Mouse (Mus musculus) MEL (cell line): ENCODE measurements at regions not wholly inside any gene's neighbourhood (a gene's known extent, or its start where the extent isn't known, plus 50 kb on each side); places are given as distances from the start of the nearest gene placed in this dataset.

ENCODE experiments used
- DNase-seq: peaks from one replicate; pipeline ENCODE4 v3.0.0; 2011; ENCODE audit warnings: low read depth, low spot score
- H3K27ac ChIP-seq: 2 replicates; pipeline ENCODE4 v1.5.1; 2012; ENCODE audit warnings: low read depth, mild to moderate bottlenecking, control low read depth, low read length, moderate library complexity; ENCODE audit not compliant: control insufficient read depth
- H3K27me3 ChIP-seq, 2 experiments: fragments of 150-350 bp in 1 of 2; sonication (generic) in 1 of 2; 2 replicates each; pipeline ENCODE4 v1.6.1; 2012; ENCODE audit warnings: low read length in 2 of 2, mild to moderate bottlenecking in 2 of 2, improper control_type of control experiment in 1 of 2, moderate library complexity in 1 of 2; ENCODE audit not compliant: insufficient read depth in 2 of 2, control insufficient read depth in 1 of 2
- H3K36me3 ChIP-seq, 2 experiments: 2 replicates each; pipeline ENCODE4 v1.6.1; 2012 to 2014; ENCODE audit warnings: low read length in 2 of 2, improper control_type of control experiment in 1 of 2, inconsistent platforms in 1 of 2, mild to moderate bottlenecking in 1 of 2; ENCODE audit not compliant: insufficient read depth in 2 of 2, control insufficient read depth in 1 of 2
- H3K4me1 ChIP-seq, 2 experiments: fragments of 150-350 bp in 1 of 2; sonication (generic) in 1 of 2; 2 replicates each; pipeline ENCODE4 v1.6.1; 2012; ENCODE audit warnings: low read length in 2 of 2, improper control_type of control experiment in 1 of 2, mild to moderate bottlenecking in 1 of 2; ENCODE audit not compliant: insufficient read depth in 2 of 2, control insufficient read depth in 1 of 2
- H3K4me3 ChIP-seq, 2 experiments: fragments of 150-350 bp in 1 of 2; sonication (generic) in 1 of 2; 2 replicates each; pipeline ENCODE4 v1.5.1; 2012; ENCODE audit warnings: low read depth in 2 of 2, low read length in 2 of 2, mild to moderate bottlenecking in 2 of 2, moderate library complexity in 2 of 2, control low read depth in 1 of 2, improper control_type of control experiment in 1 of 2; ENCODE audit not compliant: control insufficient read depth in 1 of 2, insufficient read depth in 1 of 2
- H3K79me2 ChIP-seq: 2 replicates; pipeline ENCODE4 v1.6.1; 2012; ENCODE audit warnings: mild to moderate bottlenecking, low read length, moderate library complexity; ENCODE audit not compliant: control insufficient read depth, poor library complexity, insufficient read depth
- H3K9ac ChIP-seq: 2 replicates; pipeline ENCODE4 v1.6.1; 2012; ENCODE audit warnings: low read depth, mild to moderate bottlenecking, control low read depth, low read length, moderate library complexity; ENCODE audit not compliant: control insufficient read depth, poor library complexity, severe bottlenecking
- H3K9me3 ChIP-seq: fragments of 150-350 bp; sonication (generic); replicated peaks from 2 replicates; pipeline ENCODE4 v1.6.1; 2012; ENCODE audit warnings: mild to moderate bottlenecking, low read length, improper control_type of control experiment, moderate library complexity; ENCODE audit not compliant: insufficient read depth
- CHD1 ChIP-seq: IDR thresholded peaks from 2 replicates; pipeline ENCODE4 v1.6.1; 2012; ENCODE audit warnings: low read depth, mild to moderate bottlenecking, inconsistent platforms, low read length, improper control_type of control experiment
- CHD2 ChIP-seq: IDR thresholded peaks from 2 replicates; pipeline ENCODE4 v1.6.1; 2011; ENCODE audit warnings: low read length, improper control_type of control experiment
- E2F4 ChIP-seq: IDR thresholded peaks from 2 replicates; pipeline ENCODE4 v1.6.1; 2011; ENCODE audit warnings: low read depth, low read length, improper control_type of control experiment, borderline replicate concordance
- ELF1 ChIP-seq: IDR thresholded peaks from 2 replicates; pipeline ENCODE4 v1.6.1; 2014; ENCODE audit warnings: low read depth, mild to moderate bottlenecking, inconsistent platforms, low read length, improper control_type of control experiment, moderate library complexity
- ETS1 ChIP-seq: IDR thresholded peaks from 2 replicates; pipeline ENCODE4 v1.6.1; 2012; ENCODE audit warnings: low read depth, mild to moderate bottlenecking, inconsistent platforms, low read length, improper control_type of control experiment, moderate library complexity
- GATA1 ChIP-seq: IDR thresholded peaks from 2 replicates; pipeline ENCODE4 v1.6.1; 2011; ENCODE audit warnings: low read depth, low read length, improper control_type of control experiment
- HCFC1 ChIP-seq: IDR thresholded peaks from 2 replicates; pipeline ENCODE4 v1.6.1; 2012; ENCODE audit warnings: low read depth, mild to moderate bottlenecking, inconsistent platforms, low read length, improper control_type of control experiment, moderate library complexity
- JUND ChIP-seq: IDR thresholded peaks from 2 replicates; pipeline ENCODE4 v1.6.1; 2011; ENCODE audit warnings: low read depth, mild to moderate bottlenecking, improper control_type of control experiment, low read length
- MAX ChIP-seq: IDR thresholded peaks from 2 replicates; pipeline ENCODE4 v1.6.1; 2011; ENCODE audit warnings: low read length, improper control_type of control experiment
- MYC ChIP-seq: IDR thresholded peaks from 2 replicates; pipeline ENCODE4 v1.6.1; 2011; ENCODE audit warnings: low read depth, mild to moderate bottlenecking, low read length, improper control_type of control experiment, moderate library complexity
- POLR2A ChIP-seq, 2 experiments: IDR thresholded peaks; 2 replicates each; pipeline ENCODE4 v1.6.1; 2011 to 2012; ENCODE audit warnings: low read length in 2 of 2, mild to moderate bottlenecking in 2 of 2, control low read depth in 1 of 2, improper control_type of control experiment in 1 of 2, low read depth in 1 of 2, moderate library complexity in 1 of 2; ENCODE audit not compliant: control insufficient read depth in 1 of 2, insufficient read depth in 1 of 2, poor library complexity in 1 of 2
- POLR2AphosphoS2 ChIP-seq: IDR thresholded peaks from 2 replicates; pipeline ENCODE4 v1.6.1; 2011; ENCODE audit warnings: low read length, improper control_type of control experiment
- RAD21 ChIP-seq: IDR thresholded peaks from 2 replicates; pipeline ENCODE4 v1.6.1; 2011; ENCODE audit warnings: mild to moderate bottlenecking, low read depth, low read length, improper control_type of control experiment
- RCOR1 ChIP-seq: IDR thresholded peaks from 2 replicates; pipeline ENCODE4 v1.6.1; 2012; ENCODE audit warnings: low read depth, mild to moderate bottlenecking, inconsistent platforms, low read length, improper control_type of control experiment
- SIN3A ChIP-seq: IDR thresholded peaks from 2 replicates; pipeline ENCODE4 v1.6.1; 2012; ENCODE audit warnings: low read length, improper control_type of control experiment, inconsistent platforms
- TBP ChIP-seq: IDR thresholded peaks from 2 replicates; pipeline ENCODE4 v1.8.0; 2011; ENCODE audit warnings: low read depth, low read length, improper control_type of control experiment
- TCF12 ChIP-seq: IDR thresholded peaks from 2 replicates; pipeline ENCODE4 v1.6.1; 2014; ENCODE audit warnings: low read depth, mild to moderate bottlenecking, inconsistent platforms, low read length, improper control_type of control experiment, moderate library complexity
- UBTF ChIP-seq: IDR thresholded peaks from 2 replicates; pipeline ENCODE4 v1.6.1; 2012; ENCODE audit warnings: low read depth, mild to moderate bottlenecking, inconsistent platforms, low read length, improper control_type of control experiment, moderate library complexity, borderline replicate concordance; ENCODE audit not compliant: insufficient read depth
- USF1 ChIP-seq: IDR thresholded peaks from 2 replicates; pipeline ENCODE4 v1.6.1; 2014; ENCODE audit warnings: low read depth, mild to moderate bottlenecking, inconsistent platforms, low read length, improper control_type of control experiment, moderate library complexity
- USF2 ChIP-seq, 2 experiments: IDR thresholded peaks; 2 replicates each; pipeline ENCODE4 v1.6.1; 2011 to 2012; ENCODE audit warnings: improper control_type of control experiment in 2 of 2, low read length in 2 of 2, borderline replicate concordance in 1 of 2, inconsistent platforms in 1 of 2, low read depth in 1 of 2, mild to moderate bottlenecking in 1 of 2; ENCODE audit not compliant: insufficient read depth in 1 of 2
- ZC3H11A ChIP-seq: IDR thresholded peaks from 2 replicates; pipeline ENCODE4 v1.6.1; 2012; ENCODE audit warnings: low read depth, mild to moderate bottlenecking, inconsistent platforms, low read length, improper control_type of control experiment
- ZNF384 ChIP-seq: IDR thresholded peaks from 2 replicates; pipeline ENCODE4 v1.6.1; 2012; ENCODE audit warnings: low read depth, mild to moderate bottlenecking, inconsistent platforms, low read length, improper control_type of control experiment

DNA sequence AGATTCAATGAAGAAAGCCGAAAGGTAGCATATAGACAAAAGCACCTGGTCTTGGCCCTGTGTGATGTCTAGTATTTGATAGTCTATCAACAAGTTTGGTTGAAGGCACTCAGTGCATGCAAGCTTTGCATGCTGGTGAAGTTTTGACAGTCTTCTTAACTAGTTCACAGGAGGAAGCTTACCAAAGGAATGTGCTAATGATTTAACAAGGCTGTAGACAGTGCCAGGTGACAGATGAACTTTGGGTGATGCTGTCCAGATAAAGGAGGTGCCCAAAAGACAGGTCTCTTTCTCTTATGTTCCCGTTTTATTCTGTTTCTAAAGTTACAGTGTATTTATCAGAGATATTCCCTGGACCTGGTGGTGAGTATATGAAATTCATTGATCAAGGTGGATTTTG lies 303.3 kb upstream of the Fam241a start:
- Histone ChIP-seq H3K36me3 (no peaks in the 10 kb centered on the region), H3K79me2 (no peaks in the 10 kb centered on the region), H3K4me3 (no peak overlapping the region), H3K27ac (no peak overlapping the region), H3K27me3 (no peaks in the 10 kb centered on the region; a peak in 1 of 4 replicates), H3K9me3 (no peaks in the 10 kb centered on the region), H3K4me1 (no peaks in the 10 kb centered on the region), H3K9ac (no peak overlapping the region)
- DNase-seq: no peak
- no peak for TF ChIP-seq UBTF
- TF ChIP-seq USF1: no peak
- no peak for TF ChIP-seq RAD21
- no peak for TF ChIP-seq POLR2A (IDR thresholded peaks at IDR 0.05; ENCODE audit: control insufficient read depth in 1 of 2, insufficient read depth in 1 of 2, low read depth in 1 of 2, low read length in 2 of 2, poor library complexity in 1 of 2)
- TF ChIP-seq HCFC1: no peak
- no peak for TF ChIP-seq SIN3A
- no peak for TF ChIP-seq TBP
- TF ChIP-seq MAX: no peak
- no peak for TF ChIP-seq RCOR1

- Histone ChIP-seq H3K4me3 (no peak overlapping the region), H3K27me3 (no peaks in the 10 kb centered on the region), H3K79me2 (no peaks in the 10 kb centered on the region), H3K4me1 (no peaks in the 10 kb centered on the region), H3K36me3 (no peaks in the 10 kb centered on the region), H3K27ac (no peak overlapping the region), H3K9me3 (no peaks in the 10 kb centered on the region), H3K9ac (no peak overlapping the region)
- TF ChIP-seq ELF1: no peak
- TF ChIP-seq TBP: no peak
- no peak for TF ChIP-seq CHD2
- TF ChIP-seq ZC3H11A: no peak
- no peak for TF ChIP-seq TCF12
- TF ChIP-seq USF2 (IDR thresholded peaks at IDR 0.05; ENCODE audit: borderline replicate concordance in 1 of 2, insufficient read depth in 1 of 2, low read depth in 1 of 2, low read length in 2 of 2): no peak
- no peak for TF ChIP-seq MYC
- no peak for TF ChIP-seq POLR2AphosphoS2
- no peak for TF ChIP-seq GATA1
- TF ChIP-seq E2F4: no peak
- no peak for TF ChIP-seq ZNF384
- no peak for TF ChIP-seq CHD1
- no peak for TF ChIP-seq JUND
- no peak for TF ChIP-seq ETS1
- no peak for DNase-seq
Measured at GRCm38 (mm10) chr3:128192046-128192800, 296.1 kb upstream of the Fam241a start.
